Mouse (Mus musculus) neural tube, embryonic 15.5 days (tissue): ENCODE measurements around the gene Rhot1. TPM values are rescaled to one million over a fixed set of nuclear protein-coding genes. Genes with fewer than 3 reads are reported as not detected.

Source experiments
- ATAC-seq: fragments of 200-750 bp; cut with Nextera tagmentation; 2 replicates; pipeline ENCODE4 v1.8.0; 2017; ENCODE audit warnings: mild to moderate bottlenecking, moderate TSS enrichment, moderate library complexity; ENCODE audit not compliant: low FRiP score
- H3K27ac ChIP-seq: fragments of 300-500 bp; sonication (generic); replicated peaks from 2 replicates; pipeline ENCODE4 v1.5.1; 2015; ENCODE audit warnings: mild to moderate bottlenecking, inconsistent platforms
- H3K27me3 ChIP-seq: fragments of 300-500 bp; sonication (generic); replicated peaks from 2 replicates; pipeline ENCODE4 v1.6.1; 2015; ENCODE audit warnings: inconsistent platforms
- H3K36me3 ChIP-seq: fragments of 300-500 bp; sonication (generic); 2 replicates; pipeline ENCODE4 v1.6.1; 2015; ENCODE audit warnings: inconsistent platforms
- H3K4me1 ChIP-seq: fragments of 300-500 bp; sonication (generic); 2 replicates; pipeline ENCODE4 v1.6.1; 2015; ENCODE audit warnings: inconsistent platforms
- H3K4me2 ChIP-seq: fragments of 300-500 bp; sonication (generic); 2 replicates; pipeline ENCODE4 v1.6.1; 2015; ENCODE audit warnings: inconsistent platforms, mild to moderate bottlenecking, moderate library complexity
- H3K4me3 ChIP-seq: fragments of 300-500 bp; sonication (generic); replicated peaks from 2 replicates; pipeline ENCODE4 v1.5.1; 2015; ENCODE audit warnings: mild to moderate bottlenecking, inconsistent platforms
- H3K9ac ChIP-seq: fragments of 300-500 bp; sonication (generic); replicated peaks from 2 replicates; pipeline ENCODE4 v1.6.1; 2015; ENCODE audit warnings: mild to moderate bottlenecking, inconsistent platforms
- H3K9me3 ChIP-seq: fragments of 300-500 bp; sonication (generic); replicated peaks from 2 replicates; pipeline ENCODE4 v1.6.1; 2016; ENCODE audit warnings: inconsistent platforms
- WGBS: fragments of 180-500 bp; shearing (Covaris S2); methylation state at CpG from one replicate; pipeline ENCODE4 v1.1.7; 2015; ENCODE audit warnings: mixed read lengths; 5-methylcytosine and 5-hydroxymethylcytosine counted together
- polyA plus RNA-seq: library from polyadenylated mRNA; unstranded; fragments of >200 nt; fragmentation: Nextera tagmentation; extraction: Ambion mirVana; gene quantifications from 2 replicates; pipeline ENCODE4 v1.2.1, GENCODE M21; 2015

The Rhot1 gene
- polyA plus RNA-seq, 1 experiment from 2014 or later: 72.9 TPM

DNA sequence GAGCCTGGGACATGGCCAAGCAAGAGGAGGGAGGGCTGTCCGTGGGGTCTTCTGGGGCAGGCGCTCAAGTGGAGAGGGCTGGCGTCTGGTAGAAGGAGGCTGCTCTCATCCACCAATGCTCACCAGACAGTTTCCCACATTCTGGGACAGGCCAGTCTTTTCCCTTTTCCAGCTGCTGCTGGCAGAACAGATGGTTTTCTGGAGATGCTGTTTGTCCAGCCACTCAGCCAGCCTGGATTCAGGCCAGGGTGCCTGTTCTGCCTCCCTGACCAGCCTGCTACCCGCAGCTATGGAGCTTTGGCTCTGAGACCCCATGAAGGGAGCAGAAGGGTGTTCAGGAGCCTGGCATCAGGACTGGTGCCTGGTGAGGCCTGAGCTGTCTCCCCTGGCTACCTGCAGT lies 102.5 kb downstream of the Rhot1 start:
- Histone ChIP-seq H3K4me2 (no peak overlapping the region), H3K27ac (peak overlapping the region; percentile 10), H3K4me1 (peaks cover 26% of the 10 kb centered on the region), H3K36me3 (no peaks in the 10 kb centered on the region), H3K27me3 (no peaks in the 10 kb centered on the region), H3K9ac (no peak overlapping the region), H3K4me3 (no peak overlapping the region), H3K9me3 (no peaks in the 10 kb centered on the region)
- no peak for ATAC-seq
- WGBS: 30% methylated on average over 4 of the region's 4 CpGs

DNA sequence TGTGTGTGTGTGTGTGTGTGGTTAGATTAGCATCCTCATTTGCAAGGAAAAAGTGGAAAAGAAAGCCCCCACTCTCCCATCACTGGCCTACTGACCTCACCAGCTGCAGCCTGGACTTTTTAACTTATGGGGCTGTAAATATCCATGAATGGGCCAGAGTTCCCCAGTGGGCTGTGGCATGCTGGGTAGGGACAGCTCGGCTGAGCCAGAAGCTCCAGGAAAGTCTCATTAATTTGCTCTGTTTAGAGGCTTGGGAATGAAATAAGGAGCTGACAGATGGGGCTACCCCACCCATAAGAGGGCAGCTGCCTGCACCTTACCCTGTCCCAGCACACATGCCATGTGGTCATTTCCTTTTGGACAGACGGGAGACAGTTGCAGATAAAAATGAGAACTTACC lies 103.2 kb downstream of the Rhot1 start:
- 8% methylated on average over 2 of the region's 2 CpGs for WGBS
- Histone ChIP-seq H3K4me3 (no peak overlapping the region), H3K27ac (peak overlapping the region; percentile 37; the same call in 1 of the 2 replicates)

DNA sequence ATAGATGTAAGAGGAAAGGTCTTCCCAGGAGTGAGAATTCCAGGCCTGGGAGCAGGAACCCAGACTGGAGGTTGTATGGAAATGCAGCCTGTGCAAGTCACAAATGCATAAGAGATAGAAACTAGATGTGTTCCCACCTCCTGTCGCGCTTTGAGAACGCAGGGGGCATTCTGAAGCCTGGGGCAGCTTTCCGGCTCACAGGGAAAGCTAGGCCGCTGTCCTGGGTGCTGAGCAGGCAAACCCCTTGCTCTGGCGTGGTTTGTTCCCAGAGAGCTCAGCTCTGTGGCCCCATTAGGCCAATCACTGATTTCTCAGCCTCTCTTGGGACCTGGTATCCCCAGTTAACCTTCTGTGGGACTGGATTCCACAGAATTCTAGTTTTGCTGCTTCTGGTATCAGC lies 103.7 kb downstream of the Rhot1 start:
- H3K9ac ChIP-seq: no peak overlapping the region
- WGBS: 11% methylated on average over 6 of the region's 6 CpGs
- no peak for ATAC-seq

More for the DNA sequence above, 103.2 kb downstream of the Rhot1 start:
- H3K36me3 ChIP-seq: no peaks in the 10 kb centered on the region
- H3K9ac ChIP-seq: no peak overlapping the region
- ATAC-seq: no peak
- no peaks in the 10 kb centered on the region for H3K27me3 ChIP-seq
- no peaks in the 10 kb centered on the region for H3K9me3 ChIP-seq
- H3K4me1 ChIP-seq: peaks cover 26% of the 10 kb centered on the region
- no peak overlapping the region for H3K4me2 ChIP-seq

DNA sequence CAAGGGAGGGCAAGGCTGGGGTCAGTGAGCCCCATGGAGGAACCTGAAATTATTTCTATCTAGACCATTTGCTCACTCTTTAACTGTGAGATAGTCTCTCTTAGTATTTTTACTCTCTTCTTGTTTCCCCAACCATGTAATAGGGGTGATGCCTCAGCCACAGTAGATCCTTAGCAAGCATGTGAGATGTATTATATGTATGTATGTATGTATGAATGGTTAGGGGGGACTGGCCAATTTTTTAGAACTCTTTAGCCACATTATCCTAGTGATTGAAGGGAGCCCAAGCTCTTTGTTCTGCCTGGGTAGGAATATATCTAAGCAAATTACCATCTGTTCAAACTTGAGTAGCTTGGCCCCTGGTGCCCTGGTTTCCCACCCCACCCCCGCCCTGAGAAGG lies 104.6 kb downstream of the Rhot1 start:
- H3K4me1 ChIP-seq: peaks cover 26% of the 10 kb centered on the region

More for the DNA sequence above, 103.7 kb downstream of the Rhot1 start:
- Histone ChIP-seq H3K36me3 (no peaks in the 10 kb centered on the region), H3K27me3 (no peaks in the 10 kb centered on the region), H3K4me3 (no peak overlapping the region), H3K4me2 (no peak overlapping the region), H3K27ac (peak overlapping the region; percentile 37; the same call in 1 of the 2 replicates), H3K4me1 (peaks cover 26% of the 10 kb centered on the region), H3K9me3 (no peaks in the 10 kb centered on the region)

DNA sequence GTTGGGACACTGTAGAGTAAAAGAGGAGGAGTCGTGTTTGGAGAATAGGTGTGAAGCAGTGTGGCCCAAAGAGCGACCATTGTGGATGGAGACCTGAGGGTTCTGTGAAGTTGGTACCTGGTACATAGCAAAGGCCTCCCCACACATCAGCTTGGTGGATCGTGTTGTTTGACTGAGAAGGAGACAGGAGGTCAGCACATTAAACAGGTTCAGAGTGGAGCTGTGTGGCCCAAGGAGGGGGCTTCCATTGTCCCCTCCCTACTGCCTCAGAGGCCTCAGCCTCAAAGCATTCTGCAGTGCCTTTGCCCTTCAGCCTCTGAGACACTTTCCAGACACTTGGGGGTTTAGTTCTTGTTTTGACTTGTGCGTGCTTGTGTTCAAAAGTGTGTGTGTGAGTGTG lies 105.1 kb downstream of the Rhot1 start:
- Histone ChIP-seq H3K36me3 (no peaks in the 10 kb centered on the region), H3K4me2 (no peak overlapping the region), H3K4me3 (no peak overlapping the region), H3K4me1 (peaks cover 26% of the 10 kb centered on the region), H3K27me3 (no peaks in the 10 kb centered on the region), H3K27ac (no peak overlapping the region), H3K9ac (no peak overlapping the region), H3K9me3 (no peaks in the 10 kb centered on the region)
- ATAC-seq: no peak
- WGBS: 70% methylated on average over 4 of the region's 4 CpGs

More for the DNA sequence above, 104.6 kb downstream of the Rhot1 start:
- no peak overlapping the region for H3K4me3 ChIP-seq
- H3K27me3 ChIP-seq: no peaks in the 10 kb centered on the region
- H3K4me2 ChIP-seq: no peak overlapping the region
- no peaks in the 10 kb centered on the region for H3K9me3 ChIP-seq
- ATAC-seq: no peak
- no peak overlapping the region for H3K27ac ChIP-seq
- no peak overlapping the region for H3K9ac ChIP-seq
- no peaks in the 10 kb centered on the region for H3K36me3 ChIP-seq
- WGBS: 54% methylated on average over 1 of the region's 1 CpGs

- no peak overlapping the region for H3K9ac ChIP-seq
- no peak overlapping the region for H3K4me3 ChIP-seq
- no peaks in the 10 kb centered on the region for H3K9me3 ChIP-seq
- H3K4me1 ChIP-seq: peaks cover 25% of the 10 kb centered on the region
- H3K27ac ChIP-seq: peak overlapping the region; percentile 48; the same call in 1 of the 2 replicates
- H3K27me3 ChIP-seq: no peaks in the 10 kb centered on the region
- no peaks in the 10 kb centered on the region for H3K36me3 ChIP-seq
- H3K4me2 ChIP-seq: no peak overlapping the region
- WGBS: 23% methylated on average over 10 of the region's 10 CpGs
- peak; percentile 66 for ATAC-seq
Measured at GRCm38 (mm10) chr11:80315743-80316639, 107.2 kb downstream of the Rhot1 start.

Other genes starting within 250 kb of the Rhot1 start
- gene Utp6, start 246.6 kb upstream of the Rhot1 start, polyA plus RNA-seq: 35.3 and 44.4 TPM in 2 replicates
- 11.1 and 13.8 TPM in 2 replicates for gene Suz12, start 215.9 kb upstream of the Rhot1 start, polyA plus RNA-seq
- 14.3 and 27.7 TPM in 2 replicates for gene Crlf3, start 128.0 kb upstream of the Rhot1 start, polyA plus RNA-seq
- gene Atad5, start 119.6 kb upstream of the Rhot1 start, polyA plus RNA-seq: 3.5 and 6.2 TPM in 2 replicates
- gene Tefm, start 66.8 kb upstream of the Rhot1 start, polyA plus RNA-seq: 21.9 and 26.3 TPM in 2 replicates
- 3.4 and 4.1 TPM in 2 replicates for gene Adap2, start 54.9 kb upstream of the Rhot1 start, polyA plus RNA-seq
- gene Rnf135, start 25.2 kb upstream of the Rhot1 start, polyA plus RNA-seq: 2.9 and 6.2 TPM in 2 replicates
- gene Rhbdl3, start 91.9 kb downstream of the Rhot1 start, polyA plus RNA-seq: 4.2 and 6.9 TPM in 2 replicates
- 34.7 and 41.3 TPM in 2 replicates for gene 5730455P16Rik, start 169.0 kb downstream of the Rhot1 start, polyA plus RNA-seq
- gene Zfp207, start 174.3 kb downstream of the Rhot1 start, polyA plus RNA-seq: 168 and 184 TPM in 2 replicates
- 271 and 274 TPM in 2 replicates for gene Psmd11, start 219.6 kb downstream of the Rhot1 start, polyA plus RNA-seq